Mouse (Mus musculus): ENCODE results near the gene Ehbp1.

Gene Ehbp1

GRCm38 (mm10) chr11:21999396-22000315 is 342.4 kb downstream of the Ehbp1 start:
- peak; percentile 90 for DNase-seq

- peak; percentile 85 for DNase-seq
Measured at GRCm38 (mm10) chr11:21998141-21999047, 343.7 kb downstream of the Ehbp1 start.

GRCm38 (mm10) chr11:21997561-21998140 is 344.4 kb downstream of the Ehbp1 start:
- DNase-seq, result peak; percentile 70

GRCm38 (mm10) chr11:21996661-21997560 is 345.2 kb downstream of the Ehbp1 start:
- peak; percentile 92 for DNase-seq

- no peak for DNase-seq
Measured at GRCm38 (mm10) chr11:21996325-21996647, 345.8 kb downstream of the Ehbp1 start.

GRCm38 (mm10) chr11:21995534-21996324 is 346.4 kb downstream of the Ehbp1 start:
- peak; percentile 78 for DNase-seq

GRCm38 (mm10) chr11:21994377-21995370 is 347.4 kb downstream of the Ehbp1 start:
- peak; percentile 80 for DNase-seq

- peak; percentile 88 for DNase-seq
Measured at GRCm38 (mm10) chr11:21993597-21994376, 348.3 kb downstream of the Ehbp1 start.

GRCm38 (mm10) chr11:21992761-21993596 is 349.1 kb downstream of the Ehbp1 start:
- DNase-seq, result peak; percentile 74

- DNase-seq, result no peak
Measured at GRCm38 (mm10) chr11:21988398-21988946, 353.6 kb downstream of the Ehbp1 start.

- DNase-seq, result no peak
Measured at GRCm38 (mm10) chr11:21985118-21985517, 357.0 kb downstream of the Ehbp1 start.

- DNase-seq, result no peak
Measured at GRCm38 (mm10) chr11:21974005-21974531, 368.0 kb downstream of the Ehbp1 start.

- DNase-seq, result no peak
Measured at GRCm38 (mm10) chr11:21973597-21973996, 368.5 kb downstream of the Ehbp1 start.

GRCm38 (mm10) chr11:21968922-21969321 is 373.2 kb downstream of the Ehbp1 start:
- no peak for DNase-seq

Measured in heart, adult 11 months (tissue).